ENCODE assay signal across 8 mouse cellular contexts in the genomic region with DNA sequence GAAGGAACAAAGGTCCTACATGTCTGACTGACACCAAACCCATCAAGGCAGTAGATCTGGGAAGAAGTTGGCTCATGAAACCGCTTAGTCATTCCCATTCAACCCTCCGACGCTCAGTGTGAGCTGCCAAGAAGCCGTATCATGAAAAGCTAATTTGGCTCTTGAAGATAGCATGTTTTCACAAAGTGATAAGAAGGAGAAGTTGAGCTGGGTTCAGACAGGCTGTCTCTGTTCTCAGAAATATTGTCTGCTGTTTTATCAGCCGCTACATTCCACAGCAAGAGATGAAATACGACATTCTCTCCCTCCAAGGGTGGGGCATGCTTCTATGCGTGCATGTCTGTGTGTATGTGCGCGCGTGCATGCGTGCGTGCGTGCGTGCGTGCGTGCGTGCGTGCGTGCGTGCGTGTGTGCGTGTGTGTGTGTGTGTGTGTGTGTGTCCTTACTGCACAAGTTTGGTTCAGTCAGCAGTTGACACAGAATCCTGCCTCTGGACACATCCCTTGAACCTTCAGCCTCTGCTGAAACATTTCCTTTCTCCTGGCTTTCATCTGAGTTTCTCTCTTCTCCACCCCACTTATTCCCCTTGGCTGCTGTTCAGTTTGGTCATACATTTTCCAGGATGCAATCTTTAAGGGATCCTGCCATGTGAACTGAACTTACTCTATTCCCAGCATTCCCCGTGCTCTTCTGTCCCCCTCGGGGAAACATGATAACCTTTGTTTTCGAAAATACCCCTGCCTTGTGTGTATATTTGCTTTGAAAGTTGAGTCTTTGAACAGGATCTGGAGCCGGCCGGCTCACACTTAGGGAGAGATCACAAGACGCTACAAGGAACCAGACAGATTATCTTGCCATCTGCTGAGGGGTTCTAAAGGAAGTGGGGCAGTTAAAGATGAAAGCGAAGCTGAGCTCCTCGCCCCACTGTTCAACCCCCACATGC.
DNase-seq lines count a peak whose midpoint lies in the region.

No protein-coding gene starts in this region.

- peaks cover 33% of the 10 kb centered on the region for H3K4me1 ChIP-seq in limb, embryonic 10.5 days

- peaks cover 5% of the 10 kb centered on the region; the same call in 1 of the 2 replicates for H3K36me3 ChIP-seq in limb, embryonic 10.5 days

- intact Hi-C loops in heart, postnatal 25 days (cut with DNase I): no loop called here

- 64% methylated on average over 30 of the region's 30 CpGs for WGBS in limb, embryonic 10.5 days

- H3K9me3 ChIP-seq in limb, embryonic 10.5 days (replicated peaks): no peaks in the 10 kb centered on the region

- no peak overlapping the region for H3K4me3 ChIP-seq in limb, embryonic 10.5 days

- peak overlapping the region; percentile 39 for H3K27ac ChIP-seq in limb, embryonic 10.5 days

- peak; percentile 33 for DNase-seq in right cerebral cortex, adult 18-20 months
- DNase-seq in right cerebral cortex, postnatal 4 days: no peak
- peak; percentile 22 for DNase-seq in embryo, embryonic 9.5 days (ENCODE audit: extremely low spot score)
- peak; percentile 31 for DNase-seq in heart, postnatal 25 days (ENCODE audit: low spot score)
- no peak for DNase-seq in limb, embryonic 10.5 days (ENCODE audit: low spot score)
- DNase-seq in mesoderm, embryonic 11.5 days (ENCODE audit: low read depth, low spot score): peak; percentile 38
- no peak for DNase-seq in thymus, postnatal 14 days
- DNase-seq in gastrocnemius, adult 8-10 months (ENCODE audit: low spot score in 2 of 2): no peak

- H3K27me3 ChIP-seq in limb, embryonic 10.5 days (ENCODE audit: low read depth, poor library complexity, severe bottlenecking): no peaks in the 10 kb centered on the region

Comparison
In these comparisons a context has a peak if more than half of its experiments do, and no peak if none do; other contexts are left out.
1. DNase-seq: peak in right cerebral cortex, adult 18-20 months (single experiment), embryo, embryonic 9.5 days (single experiment), heart, postnatal 25 days (single experiment) and mesoderm, embryonic 11.5 days (single experiment); none in right cerebral cortex, postnatal 4 days (single experiment), limb, embryonic 10.5 days (single experiment), thymus, postnatal 14 days (single experiment) and gastrocnemius, adult 8-10 months (0 of 2).